Mouse (Mus musculus): ENCODE measurements around the gene Gli1. TPM values are rescaled to one million over a fixed set of nuclear protein-coding genes. Genes with fewer than 3 reads are reported as not detected.

Gli1 gene
- total RNA-seq (2021), result 1 to 10 TPM; 1.5 to 1.7 TPM

- DNase-seq (ENCODE audit: extremely low spot score in 1 of 2, low spot score in 2 of 2), result peak; percentile 63 to 87
- intact Hi-C loops (cut with DNase I), result no loop called here
Measured at GRCm38 (mm10) chr10:127341891-127342639, at the start of gene Gli1. Gene Gli1, minus strand, starts transcription at chr10:127341974.

- intact Hi-C loops (cut with DNase I), result no loop called here
- no peak for DNase-seq (ENCODE audit: extremely low spot score in 1 of 2, low spot score in 2 of 2)
Measured at GRCm38 (mm10) chr10:127381743-127382134, 40.0 kb upstream of the Gli1 start.

GRCm38 (mm10) chr10:127380767-127381742, 39.3 kb upstream of the Gli1 start:
- intact Hi-C loops (cut with DNase I), result no loop called here
- peak; percentile 16 to 83 for DNase-seq (ENCODE audit: extremely low spot score in 1 of 2, low spot score in 2 of 2)

GRCm38 (mm10) chr10:127380251-127380691, 38.5 kb upstream of the Gli1 start, which contains the start of gene R3hdm2:
Gene R3hdm2, plus strand, starts transcription at chr10:127380327.
- peak; percentile 88 to 97 for DNase-seq (ENCODE audit: extremely low spot score in 1 of 2, low spot score in 2 of 2)
- intact Hi-C loops (cut with DNase I), result no loop called here

GRCm38 (mm10) chr10:127379654-127380053, 37.9 kb upstream of the Gli1 start:
- intact Hi-C loops (cut with DNase I), result no loop called here
- no peak for DNase-seq (ENCODE audit: extremely low spot score in 1 of 2, low spot score in 2 of 2)

DNA sequence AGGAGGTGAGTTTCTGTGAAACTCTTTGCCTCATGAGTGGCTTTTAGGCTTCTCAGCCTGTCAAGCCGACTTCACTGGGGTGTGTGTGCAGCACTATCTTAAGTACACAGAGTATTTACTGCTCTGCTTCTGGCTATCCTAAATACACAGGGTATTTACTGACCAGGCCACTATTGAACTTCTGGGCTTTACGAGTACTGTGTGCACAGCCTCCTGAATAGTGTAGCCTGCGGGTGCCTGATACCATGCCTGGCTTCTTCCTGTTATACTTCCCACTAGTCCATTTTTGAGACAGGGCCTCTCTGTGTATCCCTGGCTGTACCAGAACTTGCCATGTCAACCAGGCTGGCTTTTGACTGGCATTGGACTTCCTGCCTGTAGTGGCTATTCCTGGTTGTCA, 35.9 kb upstream of the Gli1 start:
- DNase-seq (ENCODE audit: extremely low spot score in 1 of 2, low spot score in 2 of 2), result no peak
- intact Hi-C loops (cut with DNase I), result no loop called here

GRCm38 (mm10) chr10:127371023-127371422, 29.2 kb upstream of the Gli1 start:
- intact Hi-C loops (cut with DNase I), result no loop called here
- DNase-seq (ENCODE audit: extremely low spot score in 1 of 2, low spot score in 2 of 2), result no peak

- intact Hi-C loops (cut with DNase I), result no loop called here
- no peak for DNase-seq (ENCODE audit: extremely low spot score in 1 of 2, low spot score in 2 of 2)
Measured at GRCm38 (mm10) chr10:127369834-127370820, 28.4 kb upstream of the Gli1 start, which contains the start of gene Inhbc. Gene Inhbc, minus strand, starts transcription at chr10:127370431.

DNA sequence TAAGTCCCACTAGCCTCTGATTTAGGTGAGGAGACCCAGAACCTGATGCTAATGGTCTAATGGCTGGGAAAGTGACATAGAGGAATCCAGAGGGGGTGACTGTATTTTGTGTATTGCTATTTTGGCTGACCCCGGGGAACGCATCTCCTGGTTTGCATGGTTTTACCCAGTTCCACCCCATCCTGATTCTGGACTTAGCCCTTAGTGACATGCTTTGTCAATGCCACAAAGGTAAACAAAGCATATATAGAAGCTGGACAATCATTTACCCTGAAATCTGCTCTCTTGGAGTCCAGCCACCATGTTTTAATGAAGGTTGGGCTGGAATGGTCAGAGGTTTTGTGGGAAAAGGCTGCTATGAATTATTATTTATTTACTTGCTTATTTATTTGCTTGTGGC, 26.5 kb upstream of the Gli1 start:
- no peak for DNase-seq (ENCODE audit: extremely low spot score in 1 of 2, low spot score in 2 of 2)
- intact Hi-C loops (cut with DNase I), result no loop called here

DNA sequence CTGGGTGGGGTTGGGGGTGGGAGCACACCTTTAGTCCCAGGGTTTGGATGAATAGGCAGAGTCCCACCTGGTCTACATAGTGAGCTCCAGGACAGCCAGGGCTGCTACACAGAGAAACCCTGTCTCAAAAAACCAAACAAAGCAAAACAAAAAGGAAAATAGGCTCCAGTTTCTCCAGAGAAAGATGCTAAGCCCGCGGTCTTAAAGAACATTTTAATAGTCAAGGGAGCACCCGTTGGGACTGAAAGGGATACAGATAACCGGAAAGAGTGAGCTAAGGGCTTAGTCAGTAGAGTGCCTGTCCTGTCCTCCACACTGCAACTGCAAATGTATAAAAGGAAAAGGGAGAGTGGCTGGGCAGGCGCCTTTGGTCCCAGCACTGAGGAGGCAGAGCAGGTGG, 25.3 kb upstream of the Gli1 start:
- intact Hi-C loops (cut with DNase I), result no loop called here
- no peak for DNase-seq (ENCODE audit: extremely low spot score in 1 of 2, low spot score in 2 of 2)

DNA sequence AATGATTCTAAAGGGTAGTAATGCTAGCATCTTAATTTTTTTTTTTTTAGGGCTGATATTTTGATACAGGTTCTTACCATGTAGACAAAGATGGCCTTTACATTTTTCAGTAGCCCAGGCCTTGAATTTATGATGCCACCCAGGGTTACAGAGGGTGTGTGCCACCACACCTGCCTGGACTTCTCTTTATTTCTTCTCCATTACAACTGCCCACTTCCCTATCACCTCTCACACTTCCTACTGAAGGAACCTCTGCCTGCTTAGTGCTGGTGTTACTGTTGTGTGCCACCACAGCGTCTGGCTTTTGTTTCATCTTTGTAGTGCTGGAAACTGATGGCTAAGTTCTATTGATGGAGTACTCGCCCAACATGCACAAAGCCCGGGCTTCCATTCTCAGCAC, 18.9 kb upstream of the Gli1 start:
- intact Hi-C loops (cut with DNase I), result no loop called here
- DNase-seq (ENCODE audit: extremely low spot score in 1 of 2, low spot score in 2 of 2), result no peak

- no peak for DNase-seq (ENCODE audit: extremely low spot score in 1 of 2, low spot score in 2 of 2)
- intact Hi-C loops (cut with DNase I), result no loop called here
Measured at GRCm38 (mm10) chr10:127355336-127355735, 13.6 kb upstream of the Gli1 start.

GRCm38 (mm10) chr10:127353909-127354895, 12.4 kb upstream of the Gli1 start, which contains the start of gene Inhbe:
Gene Inhbe, minus strand, starts transcription at chr10:127354411.
- intact Hi-C loops (cut with DNase I), result loop anchor here (5.0 kb wide), 1 partner anchor 68 kb away; no protein-coding TSS in a partner anchor
- DNase-seq (ENCODE audit: extremely low spot score in 1 of 2, low spot score in 2 of 2), result peak; percentile 60 to 78

- DNase-seq (ENCODE audit: extremely low spot score in 1 of 2, low spot score in 2 of 2), result no peak
- intact Hi-C loops (cut with DNase I), result loop anchor here (5.0 kb wide), 1 partner anchor 70 kb away; no protein-coding TSS in a partner anchor
Measured at GRCm38 (mm10) chr10:127352766-127353165, 11.0 kb upstream of the Gli1 start.

DNA sequence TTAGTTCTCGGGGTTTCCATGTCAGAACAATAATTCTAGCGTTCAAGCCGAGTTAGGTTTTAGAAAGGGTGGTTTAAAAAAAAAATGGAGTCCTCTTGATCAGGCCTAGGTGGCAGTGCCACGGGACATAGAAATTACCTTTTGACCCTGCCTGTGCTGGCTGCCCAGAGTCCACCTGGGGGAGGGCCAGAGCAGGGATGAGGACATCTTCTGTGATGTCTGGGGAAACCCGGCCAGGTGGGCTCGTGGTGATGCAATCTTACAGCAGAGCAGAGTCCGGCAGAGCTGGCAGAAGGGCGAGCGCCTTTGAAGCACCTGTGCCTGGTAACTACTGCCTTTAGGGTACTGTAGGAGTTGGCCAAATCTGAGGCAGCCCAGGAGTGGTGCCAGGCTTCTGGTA, 10.4 kb upstream of the Gli1 start:
- intact Hi-C loops (cut with DNase I), result loop anchor here (5.0 kb wide), 1 partner anchor 70 kb away; no protein-coding TSS in a partner anchor
- peak in 1 of 2 experiments; percentile 33 for DNase-seq (ENCODE audit: extremely low spot score in 1 of 2, low spot score in 2 of 2)

DNA sequence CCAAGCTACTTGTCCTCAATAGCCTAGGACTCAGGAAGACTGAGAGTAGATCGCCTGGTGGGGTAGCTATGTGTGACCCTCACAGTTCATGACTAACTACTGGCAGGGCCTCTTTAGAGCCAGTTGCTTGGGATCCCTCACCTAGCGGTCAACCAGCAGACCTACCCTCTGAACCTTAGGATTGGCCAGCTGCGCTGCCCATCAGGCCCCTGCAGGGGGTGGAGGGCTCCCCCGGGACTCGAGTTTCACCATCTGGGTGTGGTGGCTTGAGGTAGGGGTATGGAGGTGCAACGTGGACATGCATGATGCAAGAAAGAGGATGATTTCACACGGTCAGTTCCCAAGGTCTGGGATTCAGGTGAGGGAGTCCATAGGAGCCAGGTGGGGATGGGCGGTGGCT, 9.9 kb upstream of the Gli1 start:
- intact Hi-C loops (cut with DNase I), result loop anchor here (5.0 kb wide), 1 partner anchor 71 kb away; no protein-coding TSS in a partner anchor

DNA sequence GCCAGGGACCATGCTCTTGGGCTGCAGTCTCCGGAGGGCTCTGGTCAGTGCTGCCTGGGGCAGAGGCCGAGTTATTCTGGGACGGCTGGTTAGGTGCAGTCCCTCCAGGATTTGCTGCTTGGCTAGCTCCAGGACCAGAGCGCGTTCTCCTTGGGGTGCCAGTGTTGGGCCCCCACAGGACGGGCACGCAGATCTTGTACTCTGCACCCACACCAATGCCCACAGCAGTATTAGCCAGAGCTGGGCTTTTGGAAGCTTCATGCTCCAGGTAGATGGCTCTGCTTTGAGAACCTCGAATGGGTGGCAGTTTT, 9.5 kb upstream of the Gli1 start:
- intact Hi-C loops (cut with DNase I), result loop anchor here (5.0 kb wide), 1 partner anchor 71 kb away; no protein-coding TSS in a partner anchor

More for the DNA sequence above, 9.9 kb upstream of the Gli1 start:
- DNase-seq (ENCODE audit: extremely low spot score in 1 of 2, low spot score in 2 of 2), result peak in 1 of 2 experiments; percentile 29

More for the DNA sequence above, 9.5 kb upstream of the Gli1 start:
- DNase-seq (ENCODE audit: extremely low spot score in 1 of 2, low spot score in 2 of 2), result no peak
